Mouse (Mus musculus): Measurements from ENCODE around the gene AU021092. TPM values are rescaled to one million over a fixed set of nuclear protein-coding genes. Genes with fewer than 3 reads are reported as not detected.

AU021092 gene
- total RNA-seq, 2 experiments from 2014 or later, result 3.5 to 4.3 TPM

Small RNAs within 50 kb of the gene (microRNA-seq; reads per million reads assigned to microRNA genes)
- gene Gm23689 (0 reads per million in 2 experiments), gene Gm26095 (0 reads per million in 2 experiments), gene Mir6364 (0 reads per million in 2 experiments)

Other genes starting within 250 kb of the AU021092 start
- gene Sept12, start 224.4 kb downstream of the AU021092 start, total RNA-seq (2021), result not detected
- gene Smim22, start 215.0 kb downstream of the AU021092 start, total RNA-seq (2021), result not detected
- gene Rogdi, start 208.7 kb downstream of the AU021092 start, total RNA-seq (2021), result 100 to 1,000 TPM; 348 to 357 TPM
- gene Glyr1, start 172.4 kb downstream of the AU021092 start, total RNA-seq (2021), result 100 to 1,000 TPM; 139 to 143 TPM
- gene Ubn1, start 172.2 kb downstream of the AU021092 start, total RNA-seq (2021), result 10 to 100 TPM; 43.3 to 43.7 TPM
- 1 to 10 TPM; 3.3 to 4.1 TPM for gene Ppl, start 89.9 kb downstream of the AU021092 start, total RNA-seq (2021)
- 10 to 100 TPM in 1 of 2 experiments, 1 to 10 TPM in 1; 7.3 to 10.6 TPM for gene Sec14l5, start 75.2 kb downstream of the AU021092 start, total RNA-seq (2021)
- 10 to 100 TPM; 12.0 to 15.9 TPM for gene Nagpa, start 18.3 kb downstream of the AU021092 start, total RNA-seq (2021)
- 10 to 100 TPM; 29.0 to 31.6 TPM for gene Alg1, start 11.3 kb upstream of the AU021092 start, total RNA-seq (2021)
- 1 to 10 TPM; 5.1 to 5.9 TPM for gene Eef2kmt, start 33.7 kb upstream of the AU021092 start, total RNA-seq (2021)

Data from layer of hippocampus, adult 18-20 months (tissue).